Mouse (Mus musculus): ENCODE data around the gene Arhgap29.

Arhgap29 gene

DNA sequence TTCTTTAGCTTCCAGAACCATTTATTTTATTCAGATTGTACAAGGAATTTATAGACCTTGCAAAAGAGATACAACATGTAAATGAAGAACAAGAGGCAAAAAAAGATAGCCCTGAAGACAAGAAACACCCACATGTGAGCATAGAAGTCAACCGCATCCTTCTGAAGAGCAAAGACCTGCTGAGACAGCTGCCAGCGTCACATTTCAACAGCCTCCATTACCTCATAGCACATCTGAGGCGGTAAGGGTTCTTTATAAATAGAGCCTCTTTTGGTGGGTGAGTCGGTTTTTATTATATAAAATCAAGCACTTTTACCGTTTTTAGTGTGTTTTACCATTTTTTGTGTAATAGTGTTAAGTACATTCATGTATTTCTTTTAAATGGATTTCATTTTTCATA, 57.5 kb downstream of the Arhgap29 start:
- DNase-seq (ENCODE audit: low read depth, low spot score): no peak

DNA sequence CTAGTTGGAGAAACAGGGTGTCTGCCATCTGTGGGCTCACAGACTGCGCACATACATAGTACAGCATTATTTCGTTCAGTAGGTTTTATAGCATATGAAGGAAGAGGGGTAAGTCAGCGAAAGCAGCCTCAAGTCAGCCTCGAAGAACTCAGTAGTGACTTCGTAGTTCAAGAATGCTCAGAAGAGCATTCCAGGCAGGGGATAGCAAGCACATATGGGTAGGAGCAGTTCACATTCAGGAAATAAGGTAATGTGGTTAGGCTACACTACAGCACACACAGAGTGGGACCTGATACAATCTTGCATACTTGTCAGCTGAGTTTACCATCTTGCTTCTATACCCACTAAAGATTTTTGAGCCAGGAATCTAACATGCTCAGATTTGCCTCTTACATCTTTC, 58.0 kb downstream of the Arhgap29 start:
- DNase-seq (ENCODE audit: low read depth, low spot score): no peak

DNA sequence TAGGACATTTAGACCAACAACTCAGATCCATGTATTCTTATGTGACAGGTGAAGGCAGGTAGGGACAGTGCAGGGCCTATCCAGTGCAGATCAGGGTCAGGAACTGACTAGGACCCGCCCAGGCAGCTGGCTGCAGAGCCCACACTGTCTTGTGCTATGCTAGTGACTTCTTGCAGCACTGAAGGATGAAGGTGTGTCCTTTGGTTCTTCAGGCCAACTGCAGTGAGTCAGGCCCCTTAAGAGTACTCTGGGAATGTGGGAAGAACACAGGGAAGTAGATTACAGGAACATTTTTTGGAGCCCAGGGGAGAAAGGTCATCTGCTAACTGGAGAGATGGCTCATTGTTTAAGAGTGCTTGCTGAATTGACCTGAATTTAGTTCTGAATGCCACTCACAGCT, 60.1 kb downstream of the Arhgap29 start:
- DNase-seq (ENCODE audit: low read depth, low spot score): peak; percentile 55

DNA sequence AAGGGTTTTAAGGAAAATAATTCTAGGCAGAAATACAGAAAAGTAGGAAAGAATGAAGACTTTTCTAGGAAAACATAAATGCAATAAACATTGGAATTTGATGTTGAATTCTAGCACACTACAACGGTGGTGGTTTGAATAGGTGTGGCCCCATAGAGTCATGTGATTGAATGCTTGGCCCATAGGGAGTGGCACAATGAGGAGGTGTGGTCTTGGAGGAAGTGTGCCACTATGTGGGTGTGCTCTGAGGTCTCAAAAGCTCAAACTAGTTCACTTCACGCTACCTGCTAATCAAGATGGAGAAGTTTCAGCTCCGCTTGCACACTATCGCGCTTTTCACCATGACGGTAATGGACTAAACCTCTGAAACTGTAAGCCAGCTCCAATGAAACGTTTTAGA, 66.1 kb downstream of the Arhgap29 start:
- peak; percentile 63 for DNase-seq (ENCODE audit: low read depth, low spot score)

DNA sequence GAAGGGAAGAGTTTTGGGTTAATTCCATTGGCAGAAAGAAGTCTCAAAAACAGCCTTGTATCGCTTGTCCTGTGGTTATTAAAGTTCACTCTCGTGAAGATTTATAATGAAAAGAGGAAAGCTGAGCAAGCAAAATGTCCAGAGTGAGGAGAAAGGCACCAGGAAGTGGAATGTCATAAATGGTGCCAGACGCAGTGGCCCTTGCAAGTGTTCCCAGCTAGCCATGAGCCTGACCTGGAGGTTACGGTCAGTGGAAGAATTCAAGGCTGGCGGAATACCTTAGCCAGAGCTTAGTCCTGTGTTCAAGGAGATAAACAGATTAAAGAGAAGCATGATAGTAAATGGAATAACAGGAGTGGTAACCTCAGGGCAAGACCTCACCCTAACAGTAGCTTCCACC, 66.8 kb downstream of the Arhgap29 start:
- DNase-seq (ENCODE audit: low read depth, low spot score): no peak

DNA sequence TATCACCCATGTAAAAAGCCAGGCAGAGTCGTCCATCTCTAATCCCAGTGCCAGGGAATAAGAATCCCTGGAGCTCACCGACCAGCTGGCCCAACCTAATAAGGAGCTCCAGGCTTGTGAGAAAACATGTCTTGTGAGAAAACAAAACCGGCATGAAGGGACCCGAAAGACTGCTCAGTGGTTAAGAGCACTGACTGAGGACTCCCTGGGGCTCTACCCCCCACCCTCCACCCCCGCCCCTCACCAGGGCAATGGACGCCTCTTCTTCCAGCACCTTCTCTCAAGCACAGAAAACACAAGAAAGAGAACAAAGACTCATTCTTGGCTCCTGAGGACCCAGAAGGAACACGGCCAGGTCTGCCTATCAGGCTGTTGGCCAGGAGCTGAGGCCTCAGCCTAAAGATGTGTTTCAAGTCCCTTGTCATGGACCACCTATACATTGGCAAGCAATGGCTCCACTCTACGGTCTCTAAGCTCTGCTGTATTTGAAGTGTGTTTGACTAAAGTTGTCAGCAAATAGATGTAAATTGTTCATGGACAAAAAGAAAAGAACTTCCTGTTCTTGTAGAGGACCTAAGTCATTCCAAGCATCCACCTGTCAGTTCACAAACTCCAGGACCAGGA, 68.8 kb downstream of the Arhgap29 start:
- DNase-seq (ENCODE audit: low read depth, low spot score): no peak

DNA sequence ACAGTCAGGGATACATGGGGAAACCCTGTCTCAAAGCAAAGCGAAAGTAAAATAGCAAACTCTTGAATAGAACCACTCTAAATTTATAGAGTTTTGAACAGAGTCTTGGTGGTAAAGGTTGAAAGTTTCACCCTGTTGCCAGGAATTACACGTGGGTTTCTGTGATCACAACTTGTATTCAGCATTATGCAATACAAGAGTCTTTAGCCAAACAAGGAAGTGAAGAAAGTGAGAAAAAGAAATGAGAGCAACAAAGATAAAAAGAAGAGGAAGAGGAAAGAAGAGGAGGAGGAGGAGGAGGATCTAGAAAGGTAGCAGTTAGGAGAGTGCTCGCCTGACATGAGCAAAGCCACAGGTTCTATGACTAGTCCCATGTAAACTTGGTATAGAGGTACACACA, 70.0 kb downstream of the Arhgap29 start:
- no peak for DNase-seq (ENCODE audit: low read depth, low spot score)

DNA sequence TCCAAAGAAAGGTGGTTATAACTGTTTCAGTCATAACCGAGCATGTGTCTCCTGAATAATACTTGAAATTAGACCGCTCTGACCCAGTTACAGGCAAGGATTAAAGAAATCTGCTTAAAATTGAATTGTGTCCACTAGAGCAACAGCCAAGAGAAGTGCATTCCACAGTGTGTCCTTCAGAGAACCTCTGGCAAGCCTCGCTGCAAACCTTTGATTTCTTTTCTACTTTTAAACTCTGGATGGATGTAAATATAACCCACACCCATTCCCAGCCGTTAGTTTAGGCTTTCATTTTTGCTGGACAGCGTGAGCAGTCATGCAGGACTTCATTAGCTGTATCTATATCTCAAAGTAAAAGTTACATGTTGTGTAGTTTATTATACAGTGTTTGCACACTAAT, 74.3 kb downstream of the Arhgap29 start:
- DNase-seq (ENCODE audit: low read depth, low spot score): no peak

DNA sequence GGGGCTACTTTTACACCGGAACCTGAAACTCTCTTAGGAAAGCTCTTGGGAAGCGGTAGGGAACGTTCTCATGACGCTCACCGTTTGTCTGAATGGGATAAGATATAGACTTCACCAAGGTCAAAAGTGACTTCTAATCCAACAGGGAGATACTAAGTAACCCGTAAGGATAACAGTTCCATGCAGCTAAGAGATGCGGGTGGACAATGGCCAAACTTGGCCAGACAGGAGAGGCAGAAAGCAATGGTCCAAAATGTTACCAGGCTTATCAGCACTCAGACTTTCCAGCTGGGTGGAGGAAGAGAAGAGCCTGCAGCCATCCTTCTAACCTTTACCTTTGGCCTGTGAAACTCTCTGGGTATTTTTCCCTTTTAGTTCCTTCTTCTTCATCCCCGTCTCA, 75.4 kb downstream of the Arhgap29 start:
- DNase-seq (ENCODE audit: low read depth, low spot score): no peak

DNA sequence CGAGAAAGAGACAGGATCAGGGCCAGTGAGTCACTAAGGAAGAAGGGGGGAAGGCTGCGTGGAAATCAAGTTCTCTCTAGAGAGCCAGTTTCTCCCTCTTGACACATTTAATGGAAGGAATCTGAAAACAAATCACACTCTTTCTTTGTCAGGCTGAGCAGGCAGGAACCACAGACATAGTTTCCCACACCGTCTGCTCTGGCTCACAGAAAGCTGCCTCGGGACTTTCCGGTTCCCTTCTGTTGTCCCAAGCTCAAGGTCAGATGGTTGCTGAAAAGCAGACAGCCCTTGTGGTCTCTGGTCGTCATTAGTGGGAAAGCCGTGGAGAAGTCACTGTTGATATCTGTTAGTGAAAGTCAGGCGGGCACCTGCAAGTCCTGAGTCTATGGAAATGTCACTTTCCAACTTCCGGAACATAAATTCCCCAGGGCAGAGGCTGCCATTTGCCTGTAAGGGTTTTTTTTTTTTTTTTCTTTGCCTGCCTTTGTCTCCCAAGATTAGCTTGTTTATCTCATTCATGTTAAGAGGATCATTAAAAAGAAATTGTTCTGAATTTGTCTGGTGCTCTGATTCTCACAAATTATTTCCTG, 81.0 kb downstream of the Arhgap29 start:
- peak; percentile 49 for DNase-seq (ENCODE audit: low read depth, low spot score)

DNA sequence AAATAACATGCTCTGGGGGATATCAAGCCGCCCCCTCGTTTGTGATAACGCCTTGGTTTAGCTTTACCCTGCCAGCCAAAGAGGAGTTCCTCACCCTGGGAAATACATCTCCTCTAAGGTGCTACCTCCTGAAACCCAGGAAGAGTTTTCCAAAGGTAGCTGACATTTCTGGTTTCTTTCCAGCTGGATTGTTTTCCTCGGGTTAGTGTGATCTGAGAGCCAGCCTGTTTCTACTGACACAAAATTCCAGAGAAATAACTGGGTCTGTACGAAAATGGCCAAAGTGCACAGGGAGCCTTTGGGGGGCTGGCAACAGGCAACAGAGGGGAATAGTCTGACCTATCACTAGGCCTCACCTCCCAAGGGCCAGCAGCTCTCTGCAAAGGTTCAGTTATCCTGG, 81.9 kb downstream of the Arhgap29 start:
- no peak for DNase-seq (ENCODE audit: low read depth, low spot score)

DNA sequence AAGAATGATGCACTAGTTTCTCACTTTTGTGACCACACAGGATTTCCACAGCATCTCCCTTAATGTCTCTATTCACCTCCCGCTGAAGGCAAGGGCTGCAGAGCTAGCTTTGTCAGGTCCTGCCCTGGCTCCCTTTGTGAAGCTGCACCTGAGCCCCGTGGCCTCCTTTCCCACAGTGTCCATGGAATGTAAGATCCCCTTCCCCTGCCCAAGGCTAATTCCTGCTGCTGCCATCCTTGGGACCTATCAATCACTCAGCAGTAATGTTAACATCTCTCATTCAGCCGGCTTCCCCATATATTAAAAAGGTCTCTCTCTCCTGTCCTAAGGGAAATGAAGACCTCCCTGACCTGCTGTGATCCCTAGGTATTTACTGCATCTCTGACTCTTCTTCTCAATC, 82.8 kb downstream of the Arhgap29 start:
- no peak for DNase-seq (ENCODE audit: low read depth, low spot score)

DNA sequence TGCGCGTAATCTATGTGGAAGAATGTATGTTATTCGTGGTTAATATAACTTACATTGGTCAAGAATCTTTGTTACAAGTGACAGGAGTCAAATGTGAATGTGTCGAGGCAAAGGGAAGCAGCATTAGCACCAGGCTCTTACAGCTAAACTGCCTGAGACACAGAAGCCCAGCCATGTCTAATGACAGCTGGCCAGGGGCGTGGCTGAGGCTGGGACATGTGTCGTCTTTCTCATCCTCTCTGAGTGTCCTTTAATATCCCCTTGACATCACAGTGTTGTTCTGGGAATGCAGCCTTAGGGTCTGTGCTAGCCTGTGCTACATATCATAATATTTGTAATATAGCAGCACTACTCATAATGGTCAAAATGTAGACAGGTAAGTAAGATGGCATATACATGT, 88.2 kb downstream of the Arhgap29 start:
- DNase-seq (ENCODE audit: low read depth, low spot score): no peak

DNA sequence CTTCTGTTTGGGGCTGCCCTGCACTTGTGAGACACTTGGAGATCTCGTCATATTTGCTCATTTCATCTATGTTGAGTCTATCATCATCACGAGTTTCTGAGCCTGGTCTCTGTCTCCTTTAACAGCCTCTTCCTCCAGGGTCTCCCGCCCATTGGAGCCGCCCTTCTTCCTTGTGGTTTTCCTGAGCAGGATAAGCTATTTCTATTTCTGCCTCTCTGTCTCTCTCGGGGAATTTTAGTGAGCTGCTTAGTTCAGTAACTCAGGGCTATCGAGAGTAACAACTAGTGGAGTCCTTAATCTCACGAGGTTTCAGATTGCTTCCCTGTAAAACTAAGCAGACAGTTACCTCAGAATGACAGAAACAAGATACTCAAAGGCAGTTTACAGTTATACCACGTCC, 90.8 kb downstream of the Arhgap29 start:
- DNase-seq (ENCODE audit: low read depth, low spot score): no peak

DNA sequence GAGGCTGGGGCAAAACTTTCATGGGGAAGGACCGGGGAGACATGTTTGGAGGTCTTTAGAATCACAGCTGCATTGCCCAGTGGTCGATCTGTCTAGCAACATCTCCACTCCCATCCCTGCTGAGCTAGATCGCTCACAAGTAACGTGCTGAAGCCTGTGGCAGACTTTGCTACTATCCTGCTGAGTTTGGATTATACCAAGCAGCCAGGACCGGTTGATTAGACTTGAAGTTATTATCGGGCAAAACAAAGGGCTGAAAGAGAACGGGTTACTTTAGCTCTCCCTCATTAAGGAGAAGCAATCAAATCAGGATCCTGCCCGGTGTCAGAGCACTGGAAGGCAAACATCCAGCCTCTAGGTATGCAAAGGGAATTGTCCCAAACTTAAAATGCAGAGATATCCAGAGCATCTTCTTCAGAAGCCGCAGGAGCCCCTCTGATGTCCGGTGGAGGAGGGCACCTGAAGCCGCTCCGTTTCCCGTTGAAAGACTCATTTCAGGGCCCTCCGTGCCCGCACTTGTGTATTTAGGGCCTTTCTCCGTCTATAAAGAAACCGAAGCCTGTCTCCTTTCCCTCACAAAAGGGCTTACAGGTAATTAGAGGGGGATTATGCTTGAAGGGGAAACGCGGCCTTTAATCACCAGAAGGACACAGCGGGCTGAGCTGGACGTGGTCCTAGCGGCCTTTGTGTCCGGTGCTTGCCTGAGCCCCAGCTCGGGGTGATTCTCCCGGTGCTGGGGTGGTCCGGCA, 91.6 kb downstream of the Arhgap29 start, which contains the start of gene Abca4:
Gene Abca4, plus strand, starts transcription at position 645 of the 749 bp plus-strand sequence.
- DNase-seq (ENCODE audit: low read depth, low spot score): no peak

DNA sequence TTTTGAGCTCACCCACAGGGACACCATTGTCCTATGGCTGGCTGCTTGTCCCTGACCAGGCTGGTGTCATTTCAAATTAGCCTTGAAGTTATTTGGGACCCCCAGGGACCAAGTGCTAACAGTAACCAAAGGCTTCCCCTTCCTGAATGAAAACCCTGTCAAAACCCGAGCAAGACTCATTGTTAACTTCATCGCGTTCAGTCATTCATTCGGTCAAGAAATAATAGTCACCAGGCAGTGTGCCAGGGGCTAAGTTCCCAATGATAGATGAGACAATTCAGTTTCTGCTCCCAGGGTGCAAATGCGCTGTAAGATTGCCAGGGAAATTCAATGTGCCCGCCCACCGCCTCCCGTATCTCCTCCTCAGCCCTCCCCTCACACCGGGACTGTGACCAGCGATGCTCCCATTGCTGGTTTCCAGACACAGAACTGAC, 93.9 kb downstream of the Arhgap29 start:
- no peak for DNase-seq (ENCODE audit: low read depth, low spot score)

DNA sequence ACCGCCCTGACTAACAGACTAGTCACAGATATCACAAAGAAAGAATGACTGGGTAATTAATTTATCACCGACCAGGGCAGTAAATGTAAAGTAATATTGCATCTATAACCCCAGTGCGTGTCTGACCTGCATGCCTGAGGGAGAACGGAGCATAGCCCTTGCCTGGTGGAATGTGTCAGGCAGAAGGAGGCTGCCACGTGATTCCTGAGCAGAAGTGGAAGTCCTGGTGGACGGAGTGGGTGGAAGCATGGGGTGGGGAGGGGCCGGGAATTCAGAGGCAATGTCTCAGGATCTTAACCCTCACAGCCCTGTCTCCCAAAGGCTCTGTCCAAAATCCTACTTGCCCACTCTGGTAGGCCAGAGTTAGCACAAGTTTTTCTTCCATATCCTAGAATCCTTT, 95.1 kb downstream of the Arhgap29 start:
- DNase-seq (ENCODE audit: low read depth, low spot score): no peak

DNA sequence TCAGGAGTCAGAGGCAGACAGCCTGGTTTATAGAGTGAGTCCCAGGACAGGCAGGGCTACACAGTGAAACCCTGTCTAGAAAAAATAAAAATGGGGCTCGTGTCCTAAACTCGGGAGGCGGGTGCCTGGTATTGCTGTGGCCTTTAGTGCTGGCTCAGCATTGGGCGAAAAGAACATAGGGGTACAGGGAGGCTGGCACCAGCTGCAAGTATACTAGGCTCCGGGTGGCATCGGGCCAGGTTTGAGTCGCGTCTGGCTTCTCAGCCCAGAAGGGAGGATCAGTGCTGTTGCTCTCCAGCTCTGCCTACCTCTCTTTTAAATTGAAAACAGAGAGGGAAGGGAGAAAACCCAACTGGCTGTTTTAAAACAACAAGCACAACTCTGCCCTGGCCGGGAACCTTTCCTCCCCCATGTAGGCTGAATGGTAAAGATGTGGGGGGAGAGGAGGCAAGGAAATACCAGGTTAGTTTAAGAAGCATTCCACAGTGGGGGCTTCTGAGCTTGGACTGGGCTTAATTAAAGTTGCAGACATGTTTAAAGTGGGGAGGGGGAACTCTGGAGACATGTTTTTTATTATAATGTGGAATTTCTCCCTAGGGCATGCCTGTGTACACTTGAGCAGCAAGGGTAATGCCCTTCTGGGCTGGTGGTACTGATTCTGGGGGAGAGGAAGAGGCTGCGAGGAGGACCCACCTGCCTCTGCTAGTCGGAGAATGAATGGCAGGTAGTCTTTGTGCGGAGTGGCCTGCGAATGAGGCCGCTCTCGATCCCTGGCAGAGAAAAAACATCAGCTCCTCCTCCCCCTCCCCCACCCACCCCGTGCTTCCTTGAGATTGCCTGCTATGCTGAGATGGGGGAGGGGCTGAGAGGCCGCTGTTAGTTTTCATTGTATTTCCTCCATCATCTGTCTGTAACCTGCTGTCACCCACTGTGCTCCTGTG, 95.8 kb downstream of the Arhgap29 start:
- DNase-seq (ENCODE audit: low read depth, low spot score): peak; percentile 46

DNA sequence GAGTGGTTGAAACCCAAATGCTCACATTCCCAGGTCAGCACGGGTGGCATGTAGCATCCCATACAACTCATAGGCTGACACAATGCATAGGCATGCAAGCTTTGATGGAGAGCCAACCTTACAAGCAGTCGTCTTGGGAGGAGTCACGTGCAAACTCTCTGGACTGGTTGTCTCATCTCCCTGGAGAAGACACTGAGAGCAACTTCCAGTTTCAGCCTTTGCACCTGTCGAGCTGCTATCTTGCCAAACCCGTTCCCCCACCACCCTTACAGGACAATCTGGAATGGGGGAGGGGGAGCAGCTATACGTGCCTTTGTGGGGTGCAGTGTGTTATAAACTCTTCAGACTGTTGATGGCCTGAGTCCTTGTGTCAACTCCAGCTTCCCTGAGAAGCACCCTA, 96.8 kb downstream of the Arhgap29 start:
- DNase-seq (ENCODE audit: low read depth, low spot score): peak; percentile 43

DNA sequence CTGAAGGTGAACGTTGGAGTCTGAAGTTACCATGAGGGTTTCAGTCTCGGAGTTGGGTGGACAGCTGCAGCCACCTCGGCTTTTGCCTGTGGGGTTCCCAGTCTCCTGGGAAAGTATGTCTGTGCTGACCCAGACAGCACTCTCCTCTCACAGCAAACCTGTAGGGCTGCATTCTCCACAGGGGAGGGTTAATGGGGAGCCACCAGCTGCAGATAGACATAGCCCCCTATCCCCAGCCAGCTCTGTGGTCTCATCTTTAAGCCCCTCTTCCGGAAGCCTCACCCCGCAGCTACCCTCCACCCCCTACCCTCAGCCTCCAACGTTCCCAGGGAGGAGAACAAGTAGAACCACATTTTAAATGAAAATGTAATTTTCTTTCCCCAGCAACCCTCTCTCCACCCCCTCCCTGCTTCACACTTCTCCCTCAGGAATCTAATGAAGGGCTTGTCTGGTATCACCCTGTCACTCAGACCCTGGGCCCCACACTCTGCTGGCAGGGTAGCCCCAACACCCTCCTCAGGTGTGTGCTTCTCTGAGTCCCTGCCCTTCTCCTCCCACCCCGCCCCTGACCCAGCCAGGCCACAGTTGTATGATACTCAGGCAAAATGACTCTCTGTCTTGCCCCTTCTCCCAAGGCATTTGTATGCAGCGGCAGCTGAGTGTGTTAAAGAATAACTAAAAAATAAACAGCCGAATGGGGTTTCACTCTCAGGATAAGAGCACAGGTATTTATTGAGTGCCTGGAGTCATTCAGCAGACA, 106.3 kb downstream of the Arhgap29 start:
- no peak for DNase-seq (ENCODE audit: low read depth, low spot score)

DNA sequence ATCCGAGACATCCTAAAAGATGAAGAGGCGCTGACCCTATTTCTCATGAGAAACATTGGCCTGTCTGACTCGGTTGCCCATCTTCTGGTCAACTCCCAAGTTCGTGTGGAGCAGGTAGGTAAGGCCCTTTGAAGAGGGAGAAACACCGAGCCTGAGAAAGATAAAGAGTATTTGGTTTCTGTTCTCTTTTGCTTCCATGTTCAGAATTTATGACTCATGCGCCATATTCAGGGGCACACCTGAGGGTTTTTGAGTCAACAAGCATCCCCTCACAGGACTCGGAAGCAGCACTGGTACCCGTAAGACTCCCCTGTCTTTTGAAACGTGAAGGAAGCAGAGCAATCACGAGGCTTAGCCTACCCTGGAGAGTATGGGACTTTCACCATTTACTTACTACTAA, 110.2 kb downstream of the Arhgap29 start:
- DNase-seq (ENCODE audit: low read depth, low spot score): no peak
